Mouse (Mus musculus): Measurements from ENCODE around the gene Gns. TPM values are rescaled to one million over a fixed set of nuclear protein-coding genes. Genes with fewer than 3 reads are reported as not detected.

Gene Gns
- polyA plus RNA-seq (2014; fragmentation: Nextera tagmentation; extraction: Ambion mirVana): 35.9 and 37.3 TPM in 2 replicates

- WGBS: under 1% methylated on average over 69 of the region's 72 CpGs
- peak; percentile 100 for DNase-seq (ENCODE audit: low spot score, missing footprints)
- Histone ChIP-seq H3K36me3 (ENCODE audit: control insufficient read depth, insufficient read depth, low read length) (no peaks in the 10 kb centered on the region), H3K27ac (ENCODE audit: low read depth, low read length) (no peak within 1 kb of the TSS), H3K4me2 (peak within 1 kb of the TSS; percentile 87), H3K27me3 (ENCODE audit: control insufficient read depth, insufficient read depth, low read length) (no peaks in the 10 kb centered on the region), H3K9ac (ENCODE audit: low read length) (peak within 1 kb of the TSS; percentile 90), H3K9me3 (ENCODE audit: control insufficient read depth, low read length) (no peaks in the 10 kb centered on the region), H3K4me3 (ENCODE audit: low read depth, low read length) (peak within 1 kb of the TSS; percentile 94), H3K4me1 (ENCODE audit: control insufficient read depth, insufficient read depth, low read length) (peaks cover 8% of the 10 kb centered on the region)
- ATAC-seq (ENCODE audit: low FRiP score): peak; percentile 99
Observed at GRCm38 (mm10) chr10:121364801-121365564, at the start of gene Gns. TSS of gene Gns (plus strand) at chr10:121365090.

- H3K4me3 ChIP-seq (ENCODE audit: low read depth, low read length): no peak overlapping the region
- no peak overlapping the region for H3K27ac ChIP-seq (ENCODE audit: low read depth, low read length)
- H3K4me1 ChIP-seq (ENCODE audit: control insufficient read depth, insufficient read depth, low read length): peaks cover 4% of the 10 kb centered on the region; the same call in 1 of the 2 replicates
- DNase-seq (ENCODE audit: low spot score, missing footprints) (peak; percentile 90), ATAC-seq (ENCODE audit: low FRiP score) (no peak)
- H3K9me3 ChIP-seq (ENCODE audit: control insufficient read depth, low read length): no peaks in the 10 kb centered on the region
- H3K4me2 ChIP-seq: peak overlapping the region; percentile 27
- H3K9ac ChIP-seq (ENCODE audit: low read length): peak overlapping the region; percentile 13; the same call in 1 of the 2 replicates
- no peaks in the 10 kb centered on the region for H3K36me3 ChIP-seq (ENCODE audit: control insufficient read depth, insufficient read depth, low read length)
- H3K27me3 ChIP-seq (ENCODE audit: control insufficient read depth, insufficient read depth, low read length): peaks cover 14% of the 10 kb centered on the region; the same call in 1 of the 2 replicates
- 22% methylated on average over 27 of the region's 27 CpGs for WGBS
Observed at GRCm38 (mm10) chr10:121315321-121316283, 49.3 kb upstream of the Gns start.

- WGBS: 89% methylated on average over 10 of the region's 10 CpGs
- Histone ChIP-seq H3K9ac (ENCODE audit: low read length) (no peak overlapping the region), H3K36me3 (ENCODE audit: control insufficient read depth, insufficient read depth, low read length) (no peaks in the 10 kb centered on the region), H3K9me3 (ENCODE audit: control insufficient read depth, low read length) (no peaks in the 10 kb centered on the region), H3K4me3 (ENCODE audit: low read depth, low read length) (no peak overlapping the region), H3K27ac (ENCODE audit: low read depth, low read length) (no peak overlapping the region), H3K4me2 (no peak overlapping the region), H3K27me3 (ENCODE audit: control insufficient read depth, insufficient read depth, low read length) (peaks cover 12% of the 10 kb centered on the region; the same call in 1 of the 2 replicates), H3K4me1 (ENCODE audit: control insufficient read depth, insufficient read depth, low read length) (peaks cover 4% of the 10 kb centered on the region; the same call in 1 of the 2 replicates)
- ATAC-seq (ENCODE audit: low FRiP score) (no peak), DNase-seq (ENCODE audit: low spot score, missing footprints) (no peak)
Observed at GRCm38 (mm10) chr10:121316361-121316760, 48.5 kb upstream of the Gns start.

- peaks cover 4% of the 10 kb centered on the region; the same call in 1 of the 2 replicates for H3K4me1 ChIP-seq (ENCODE audit: control insufficient read depth, insufficient read depth, low read length)
- no peak overlapping the region for H3K27ac ChIP-seq (ENCODE audit: low read depth, low read length)
- no peak overlapping the region for H3K4me3 ChIP-seq (ENCODE audit: low read depth, low read length)
- H3K27me3 ChIP-seq (ENCODE audit: control insufficient read depth, insufficient read depth, low read length): no peaks in the 10 kb centered on the region
- ATAC-seq (ENCODE audit: low FRiP score) (no peak), DNase-seq (ENCODE audit: low spot score, missing footprints) (no peak)
- no peaks in the 10 kb centered on the region for H3K36me3 ChIP-seq (ENCODE audit: control insufficient read depth, insufficient read depth, low read length)
- no peaks in the 10 kb centered on the region for H3K9me3 ChIP-seq (ENCODE audit: control insufficient read depth, low read length)
- H3K9ac ChIP-seq (ENCODE audit: low read length): no peak overlapping the region
- 78% methylated on average over 7 of the region's 7 CpGs for WGBS
- no peak overlapping the region for H3K4me2 ChIP-seq
Observed at GRCm38 (mm10) chr10:121318397-121318950, 46.4 kb upstream of the Gns start.

GRCm38 (mm10) chr10:121323493-121323892, 41.4 kb upstream of the Gns start:
- H3K4me1 ChIP-seq (ENCODE audit: control insufficient read depth, insufficient read depth, low read length): no peaks in the 10 kb centered on the region
- H3K4me3 ChIP-seq (ENCODE audit: low read depth, low read length): no peak overlapping the region
- no peaks in the 10 kb centered on the region; the same call in 1 of the 2 replicates for H3K9me3 ChIP-seq (ENCODE audit: control insufficient read depth, low read length)
- H3K27me3 ChIP-seq (ENCODE audit: control insufficient read depth, insufficient read depth, low read length): no peaks in the 10 kb centered on the region
- DNase-seq (ENCODE audit: low spot score, missing footprints) (no peak), ATAC-seq (ENCODE audit: low FRiP score) (no peak)
- H3K36me3 ChIP-seq (ENCODE audit: control insufficient read depth, insufficient read depth, low read length): no peaks in the 10 kb centered on the region
- no peak overlapping the region for H3K27ac ChIP-seq (ENCODE audit: low read depth, low read length)
- WGBS: 89% methylated on average over 7 of the region's 7 CpGs
- H3K4me2 ChIP-seq: no peak overlapping the region
- H3K9ac ChIP-seq (ENCODE audit: low read length): no peak overlapping the region

- Histone ChIP-seq H3K27ac (ENCODE audit: low read depth, low read length) (no peak overlapping the region), H3K27me3 (ENCODE audit: control insufficient read depth, insufficient read depth, low read length) (no peaks in the 10 kb centered on the region), H3K36me3 (ENCODE audit: control insufficient read depth, insufficient read depth, low read length) (no peaks in the 10 kb centered on the region), H3K4me1 (ENCODE audit: control insufficient read depth, insufficient read depth, low read length) (no peaks in the 10 kb centered on the region), H3K4me2 (no peak overlapping the region), H3K9ac (ENCODE audit: low read length) (no peak overlapping the region), H3K4me3 (ENCODE audit: low read depth, low read length) (no peak overlapping the region), H3K9me3 (ENCODE audit: control insufficient read depth, low read length) (no peaks in the 10 kb centered on the region; the same call in 1 of the 2 replicates)
- DNase-seq (ENCODE audit: low spot score, missing footprints) (no peak), ATAC-seq (ENCODE audit: low FRiP score) (no peak)
Observed at GRCm38 (mm10) chr10:121326167-121326566, 38.7 kb upstream of the Gns start.

GRCm38 (mm10) chr10:121329586-121329985, 35.3 kb upstream of the Gns start:
- WGBS: 75% methylated on average over 4 of the region's 4 CpGs
- no peaks in the 10 kb centered on the region for H3K27me3 ChIP-seq (ENCODE audit: control insufficient read depth, insufficient read depth, low read length)
- ATAC-seq (ENCODE audit: low FRiP score) (no peak), DNase-seq (ENCODE audit: low spot score, missing footprints) (no peak)
- H3K9ac ChIP-seq (ENCODE audit: low read length): no peak overlapping the region
- H3K4me2 ChIP-seq: no peak overlapping the region
- H3K27ac ChIP-seq (ENCODE audit: low read depth, low read length): no peak overlapping the region
- H3K36me3 ChIP-seq (ENCODE audit: control insufficient read depth, insufficient read depth, low read length): no peaks in the 10 kb centered on the region
- no peaks in the 10 kb centered on the region; the same call in 1 of the 2 replicates for H3K9me3 ChIP-seq (ENCODE audit: control insufficient read depth, low read length)
- H3K4me1 ChIP-seq (ENCODE audit: control insufficient read depth, insufficient read depth, low read length): no peaks in the 10 kb centered on the region
- H3K4me3 ChIP-seq (ENCODE audit: low read depth, low read length): no peak overlapping the region

- WGBS: 10% methylated on average over 7 of the region's 7 CpGs
- no peak for ATAC-seq (ENCODE audit: low FRiP score)
- DNase-seq (ENCODE audit: low spot score, missing footprints): peak; percentile 98
Observed at GRCm38 (mm10) chr10:121330940-121331339, 34.0 kb upstream of the Gns start.

More at GRCm38 (mm10) chr10:121330940-121331339, 34.0 kb upstream of the Gns start:
- no peaks in the 10 kb centered on the region for H3K36me3 ChIP-seq (ENCODE audit: control insufficient read depth, insufficient read depth, low read length)
- H3K27ac ChIP-seq (ENCODE audit: low read depth, low read length): no peak overlapping the region
- H3K27me3 ChIP-seq (ENCODE audit: control insufficient read depth, insufficient read depth, low read length): no peaks in the 10 kb centered on the region
- H3K4me3 ChIP-seq (ENCODE audit: low read depth, low read length): no peak overlapping the region
- no peaks in the 10 kb centered on the region; the same call in 1 of the 2 replicates for H3K9me3 ChIP-seq (ENCODE audit: control insufficient read depth, low read length)
- no peak overlapping the region for H3K9ac ChIP-seq (ENCODE audit: low read length)
- H3K4me2 ChIP-seq: no peak overlapping the region
- H3K4me1 ChIP-seq (ENCODE audit: control insufficient read depth, insufficient read depth, low read length): no peaks in the 10 kb centered on the region
